Mouse (Mus musculus) G1E-ER4 (cell line): ENCODE measurements around the gene Tmem102. TPM values are rescaled to one million over a fixed set of nuclear protein-coding genes. Genes with fewer than 3 reads are reported as not detected.

ENCODE experiments used
- GATA1 ChIP-seq: IDR thresholded peaks from one replicate; pipeline ENCODE4 v1.8.0; 2012; ENCODE audit warnings: low read length, inconsistent platforms
- polyA plus RNA-seq: library from polyadenylated mRNA; stranded (reverse); fragments of >175 nt; gene quantifications from 2 replicates; pipeline ENCODE4 v1.2.3, GENCODE M21; 2012

The Tmem102 gene
- polyA plus RNA-seq, 1 experiment = not detected

DNA sequence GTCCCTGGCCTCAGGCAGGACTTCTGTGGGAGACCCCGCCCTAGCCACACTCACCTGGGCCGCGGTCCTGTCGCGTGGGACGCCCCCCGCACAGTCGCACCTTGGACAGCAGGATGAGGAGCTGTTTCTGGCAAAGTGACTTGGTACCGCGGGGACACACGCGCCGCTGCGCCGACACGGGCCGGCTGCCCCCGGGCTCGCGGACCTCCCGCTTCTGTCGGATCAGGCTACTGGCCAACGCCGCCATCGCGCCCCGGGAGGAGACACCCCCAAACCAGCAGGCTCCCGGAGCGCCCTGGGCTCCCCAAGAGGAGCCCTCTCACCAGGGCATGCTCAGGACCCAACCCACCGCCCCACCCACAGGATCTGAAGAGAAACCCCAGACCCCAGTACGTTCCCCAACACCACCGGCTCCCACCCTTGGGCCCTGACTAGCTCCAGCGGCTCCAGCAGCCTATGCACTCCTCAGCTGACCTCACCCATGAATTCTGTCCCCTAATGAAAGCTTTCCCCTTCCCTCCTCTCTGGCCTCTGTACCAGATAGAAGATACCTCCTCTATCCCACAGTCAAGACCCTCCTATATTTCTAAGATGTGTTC lies 3.9 kb downstream of the Tmem102 start, which contains the start of gene Fgf11:
Gene Fgf11, minus strand, starts transcription at position 479 of the 599 bp plus-strand sequence.
- TF ChIP-seq GATA1 = no peak

GRCm38 (mm10) chr11:69800392-69801197 lies 4.8 kb downstream of the Tmem102 start:
- no peak for TF ChIP-seq GATA1

GRCm38 (mm10) chr11:69800138-69800391 lies 5.4 kb downstream of the Tmem102 start:
- TF ChIP-seq GATA1 = no peak

- no peak for TF ChIP-seq GATA1
Observed at GRCm38 (mm10) chr11:69799394-69800137, 5.9 kb downstream of the Tmem102 start.

- no peak for TF ChIP-seq GATA1
Observed at GRCm38 (mm10) chr11:69797924-69798323, 7.5 kb downstream of the Tmem102 start.

- TF ChIP-seq GATA1 = no peak
Observed at GRCm38 (mm10) chr11:69795983-69796435, 9.4 kb downstream of the Tmem102 start.

DNA sequence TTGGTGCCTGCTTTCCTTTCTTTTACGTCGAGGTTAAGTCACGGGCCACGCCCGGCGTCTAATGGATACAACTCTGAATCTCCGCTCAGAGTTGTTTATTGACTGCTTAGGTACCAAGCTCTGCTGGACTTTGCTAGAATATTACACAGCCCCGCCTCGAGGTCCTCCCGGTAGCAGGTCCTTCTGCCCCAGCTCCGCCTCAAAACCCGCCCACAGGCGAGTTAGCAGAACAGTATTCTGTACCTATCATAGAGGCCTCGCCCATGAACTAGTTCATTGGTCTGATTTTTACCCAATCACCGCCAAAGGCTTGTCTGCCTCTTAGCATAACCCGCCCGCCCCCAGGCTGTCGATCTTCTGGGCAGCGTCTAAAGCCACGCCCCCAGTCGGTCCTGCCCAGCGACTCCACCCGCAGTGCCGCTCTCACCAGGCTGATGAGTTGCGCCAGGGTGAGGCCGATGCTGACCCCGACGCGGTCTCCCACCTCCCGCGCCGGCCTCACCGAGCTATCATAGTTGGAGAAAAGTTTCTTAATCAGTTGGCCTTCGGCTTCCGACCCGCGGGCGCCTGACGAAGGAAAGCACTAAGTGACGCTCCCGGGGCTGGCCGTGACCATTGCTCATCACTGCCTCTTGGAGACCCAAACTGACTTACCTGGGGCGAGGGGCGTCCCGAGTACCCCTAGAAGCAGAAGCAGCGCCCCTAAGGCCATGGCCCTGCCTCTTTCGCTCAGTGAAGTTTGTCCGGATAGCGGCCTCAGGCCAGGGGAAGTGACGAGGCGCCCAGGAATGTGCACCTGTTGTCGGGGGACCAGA lies 10.0 kb downstream of the Tmem102 start, which contains the start of gene Chrnb1:
Gene Chrnb1, minus strand, starts transcription at position 776 of the 815 bp plus-strand sequence.
- TF ChIP-seq GATA1 = no peak

DNA sequence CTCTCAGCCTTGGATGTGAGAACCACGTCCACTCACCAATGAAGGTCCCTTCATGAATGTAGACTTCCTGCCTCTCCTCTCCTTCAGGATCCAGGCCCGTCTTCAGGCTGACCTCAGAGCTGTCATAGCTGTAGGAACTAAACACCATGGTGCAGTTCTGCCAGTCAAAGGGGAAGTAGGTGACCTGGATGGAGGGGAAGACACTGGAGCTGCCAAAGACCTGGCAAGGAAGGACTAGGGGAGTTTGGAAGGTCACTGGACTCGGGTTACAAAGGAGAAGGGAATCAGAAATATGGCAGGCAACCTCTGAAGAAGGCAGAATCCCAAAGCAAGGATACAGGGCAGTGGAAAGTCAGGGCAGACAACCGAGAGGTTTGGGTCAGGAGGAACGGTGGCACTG lies 12.0 kb downstream of the Tmem102 start:
- TF ChIP-seq GATA1 = no peak

GRCm38 (mm10) chr11:69791420-69791819 lies 14.0 kb downstream of the Tmem102 start:
- no peak for TF ChIP-seq GATA1

GRCm38 (mm10) chr11:69789431-69789830 lies 16.0 kb downstream of the Tmem102 start:
- TF ChIP-seq GATA1 = no peak

GRCm38 (mm10) chr11:69787306-69787705 lies 18.1 kb downstream of the Tmem102 start:
- TF ChIP-seq GATA1 = no peak

DNA sequence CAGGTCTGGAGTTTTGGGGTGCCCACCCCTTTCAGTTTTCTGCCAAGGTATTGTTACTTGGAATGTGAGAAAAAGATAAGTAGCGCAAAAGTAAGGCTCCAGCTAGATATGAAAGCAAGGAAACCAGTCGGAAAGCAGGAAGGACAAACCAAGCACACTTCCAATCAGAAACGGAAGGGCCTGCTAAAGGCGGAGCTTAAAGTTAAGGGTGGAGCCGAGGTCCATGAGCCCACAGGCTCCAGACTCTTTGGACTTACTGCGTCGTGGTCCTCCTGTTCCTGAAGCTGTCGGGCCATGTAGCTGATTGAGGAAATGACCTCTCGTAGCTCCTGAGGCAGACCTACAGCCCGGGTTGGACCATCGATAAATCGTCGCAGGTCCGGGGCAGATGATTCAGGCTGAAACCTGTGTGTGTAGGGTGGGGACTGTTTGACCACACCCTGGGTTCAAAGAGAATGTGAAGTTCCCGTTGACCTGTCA lies 20.6 kb downstream of the Tmem102 start:
- TF ChIP-seq GATA1 = no peak

DNA sequence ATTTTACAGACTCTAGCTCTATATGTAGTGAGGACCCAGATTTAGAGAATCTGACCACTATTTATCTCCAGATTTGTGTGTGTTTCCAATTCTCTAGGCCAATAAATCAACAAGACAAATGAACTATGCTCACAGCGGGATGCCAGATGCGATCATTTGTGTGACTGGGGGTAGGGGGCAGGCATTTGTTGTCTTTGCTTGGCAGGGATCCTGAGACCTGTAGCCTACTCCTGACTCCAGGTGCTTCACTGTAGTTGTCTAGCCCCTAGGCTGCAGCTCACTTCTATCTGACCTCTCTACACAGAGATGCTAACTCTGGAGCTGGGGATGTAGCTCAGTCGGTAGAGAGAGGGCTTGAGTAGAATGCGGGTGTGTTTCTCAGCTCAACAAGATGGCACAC lies 23.6 kb downstream of the Tmem102 start:
- TF ChIP-seq GATA1 = no peak

DNA sequence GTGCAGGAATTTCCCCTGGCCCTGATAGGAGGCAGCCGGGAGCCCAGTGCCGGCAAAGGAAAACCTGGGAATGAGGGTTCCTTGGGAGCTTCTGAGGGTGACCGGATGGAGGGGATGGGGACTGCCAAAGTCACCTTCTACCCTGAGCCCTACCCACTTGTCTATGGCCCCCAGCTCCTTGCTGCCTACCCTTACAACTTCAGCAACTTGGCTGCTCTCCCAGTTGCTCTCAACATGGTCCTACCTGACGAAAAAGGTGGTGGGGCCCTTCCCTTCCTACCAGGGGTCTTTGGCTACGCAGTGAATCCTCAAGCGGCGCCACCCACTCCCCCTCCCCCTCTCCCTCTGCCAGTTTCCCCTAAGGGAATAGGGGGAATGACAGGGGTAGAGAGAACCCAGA lies 26.4 kb downstream of the Tmem102 start:
- no peak for TF ChIP-seq GATA1

GRCm38 (mm10) chr11:69778258-69778982 lies 27.0 kb downstream of the Tmem102 start:
- TF ChIP-seq GATA1 = no peak
